Mouse (Mus musculus) limb, embryonic 12.5 days (tissue): ENCODE results near the gene Pram1. TPM values are rescaled to one million over a fixed set of nuclear protein-coding genes. Genes with fewer than 3 reads are reported as not detected.

Experiments used
- ATAC-seq: fragments of 200-750 bp; cut with Nextera tagmentation; 2 replicates; pipeline ENCODE4 v1.8.0; 2017; ENCODE audit warnings: low read depth, moderate TSS enrichment; ENCODE audit not compliant: insufficient number of reproducible peaks, insufficient read depth, low FRiP score, low TSS enrichment
- H3K27ac ChIP-seq: fragments of 300-500 bp; sonication (generic); 2 replicates; pipeline ENCODE4 v1.5.1; 2016; ENCODE audit warnings: mild to moderate bottlenecking, moderate library complexity
- H3K27me3 ChIP-seq: fragments of 300-500 bp; sonication (generic); 2 replicates; pipeline ENCODE4 v1.6.1; 2016; ENCODE audit warnings: mild to moderate bottlenecking, moderate library complexity
- H3K36me3 ChIP-seq: fragments of 300-500 bp; sonication (generic); 2 replicates; pipeline ENCODE4 v1.6.1; 2016; ENCODE audit warnings: mild to moderate bottlenecking, moderate library complexity
- H3K4me1 ChIP-seq: fragments of 300-500 bp; sonication (generic); replicated peaks from 2 replicates; pipeline ENCODE4 v1.6.1; 2016
- H3K4me2 ChIP-seq: fragments of 300-500 bp; sonication (generic); 2 replicates; pipeline ENCODE4 v1.6.1; 2016; ENCODE audit warnings: mild to moderate bottlenecking, moderate library complexity
- H3K4me3 ChIP-seq: fragments of 300-500 bp; sonication (generic); replicated peaks from 2 replicates; pipeline ENCODE4 v1.5.1; 2016; ENCODE audit warnings: mild to moderate bottlenecking
- H3K9ac ChIP-seq: fragments of 300-500 bp; sonication (generic); replicated peaks from 2 replicates; pipeline ENCODE4 v1.6.1; 2016; ENCODE audit warnings: mild to moderate bottlenecking, moderate library complexity
- H3K9me3 ChIP-seq: fragments of 300-500 bp; sonication (generic); 2 replicates; pipeline ENCODE4 v1.6.1; 2016; ENCODE audit warnings: mild to moderate bottlenecking, moderate library complexity
- whole genome bisulfite sequencing: fragments of 180-500 bp; shearing (Covaris S2); methylation state at CpG from one replicate; pipeline ENCODE4 v1.1.7; 2016; 5-methylcytosine and 5-hydroxymethylcytosine counted together
- polyA plus RNA-seq: library from polyadenylated mRNA; unstranded; fragments of >200 nt; fragmentation: Nextera tagmentation; extraction: Ambion mirVana; gene quantifications from 2 replicates; pipeline ENCODE4 v1.2.1, GENCODE M21; 2016

Gene Pram1
- polyA plus RNA-seq, 1 experiment from 2014 or later, result 0.55 TPM

DNA sequence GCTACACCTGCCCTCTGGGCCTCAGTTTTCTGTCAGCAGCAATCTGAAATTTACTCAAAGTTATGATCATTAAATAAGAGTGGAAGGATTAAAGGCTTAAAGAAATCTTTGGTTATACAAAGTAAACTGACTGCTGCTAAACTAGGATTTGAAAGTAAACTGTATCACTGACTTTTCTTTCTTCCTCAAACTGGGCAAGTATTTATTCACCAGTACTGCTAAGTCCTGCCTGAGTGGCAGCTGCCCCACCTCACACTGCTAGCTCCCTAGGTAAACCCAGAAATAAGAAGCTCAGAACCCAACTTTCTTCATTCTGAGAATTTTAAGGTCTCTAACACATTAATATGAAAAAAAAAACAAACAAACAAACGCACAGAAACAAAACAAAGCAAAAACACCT is 36.0 kb downstream of the Pram1 start:
- Histone ChIP-seq H3K9ac (no peak overlapping the region), H3K4me2 (no peak overlapping the region), H3K9me3 (no peaks in the 10 kb centered on the region), H3K4me3 (no peak overlapping the region), H3K27me3 (no peaks in the 10 kb centered on the region), H3K4me1 (peaks cover 11% of the 10 kb centered on the region), H3K36me3 (peaks cover 47% of the 10 kb centered on the region), H3K27ac (no peak overlapping the region)
- ATAC-seq, result no peak
- WGBS, result 76% methylated on average over 1 of the region's 1 CpGs

DNA sequence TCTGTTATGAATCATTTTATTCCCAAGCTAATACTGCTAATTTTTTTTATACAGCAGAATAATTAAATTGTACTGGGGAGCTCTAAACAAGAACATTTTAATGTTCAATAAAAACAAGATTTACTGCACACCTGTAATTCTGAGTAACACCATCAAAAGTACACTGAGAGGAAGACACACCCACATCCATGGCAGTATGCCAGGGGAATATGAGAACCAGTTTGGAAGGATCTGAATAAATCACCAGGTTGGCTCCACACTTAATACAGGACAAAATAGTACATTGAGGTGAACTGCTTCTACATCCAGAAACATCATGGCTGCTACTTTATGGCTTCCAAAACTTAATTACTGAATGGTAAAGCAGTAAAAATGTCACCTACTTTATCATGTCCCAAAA is 37.6 kb downstream of the Pram1 start:
- Histone ChIP-seq H3K27ac (no peak overlapping the region), H3K9ac (no peak overlapping the region), H3K9me3 (no peaks in the 10 kb centered on the region), H3K4me1 (peaks cover 16% of the 10 kb centered on the region), H3K36me3 (peaks cover 42% of the 10 kb centered on the region), H3K4me2 (no peak overlapping the region), H3K27me3 (no peaks in the 10 kb centered on the region), H3K4me3 (no peak overlapping the region)
- no peak for ATAC-seq

DNA sequence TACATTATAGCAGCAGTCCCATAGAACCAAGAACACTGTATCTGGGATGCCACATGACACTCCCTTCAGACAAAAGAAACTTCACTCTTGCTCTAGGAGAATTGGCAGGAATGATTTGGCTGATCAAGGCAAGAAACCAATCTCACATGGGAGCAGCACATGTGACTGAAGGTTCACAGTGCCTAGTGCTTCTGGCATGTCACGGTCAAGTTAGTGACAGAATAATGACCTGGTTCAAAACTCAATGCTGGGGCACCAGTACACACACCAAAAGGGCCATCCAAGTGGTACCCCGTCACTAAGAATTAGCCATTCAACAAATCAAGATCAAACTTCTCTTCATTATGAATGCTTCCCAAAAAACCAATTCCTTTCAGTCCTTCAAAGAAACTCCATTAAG is 38.2 kb downstream of the Pram1 start:
- Histone ChIP-seq H3K4me2 (no peak overlapping the region), H3K4me1 (peaks cover 22% of the 10 kb centered on the region), H3K9me3 (no peaks in the 10 kb centered on the region), H3K4me3 (no peak overlapping the region), H3K9ac (no peak overlapping the region), H3K27ac (no peak overlapping the region), H3K36me3 (peaks cover 42% of the 10 kb centered on the region), H3K27me3 (no peaks in the 10 kb centered on the region)
- 97% methylated on average over 2 of the region's 2 CpGs for WGBS
- ATAC-seq, result no peak

DNA sequence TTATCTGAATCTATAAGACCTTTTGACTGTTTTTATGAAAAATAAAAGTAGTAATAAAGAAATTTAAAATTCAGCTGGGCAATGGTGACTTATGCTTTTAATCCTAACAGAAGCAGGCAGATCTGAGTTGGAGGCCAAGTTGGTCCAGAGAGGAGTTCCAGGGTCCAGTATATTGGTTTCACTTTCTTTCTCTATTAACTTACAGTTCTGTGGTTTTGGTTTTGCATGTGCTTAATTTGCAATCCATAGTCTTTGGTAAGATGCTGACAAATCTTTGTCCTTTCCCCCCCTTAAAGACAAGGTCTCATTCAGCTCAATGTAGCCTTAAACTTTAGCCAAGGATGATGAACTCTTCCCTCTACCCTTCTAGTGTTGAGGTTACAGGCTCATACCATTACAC is 40.9 kb downstream of the Pram1 start:
- H3K4me3 ChIP-seq, result no peak overlapping the region
- no peak overlapping the region for H3K27ac ChIP-seq
- peaks cover 48% of the 10 kb centered on the region for H3K36me3 ChIP-seq
- no peak for ATAC-seq
- no peak overlapping the region for H3K9ac ChIP-seq
- peaks cover 47% of the 10 kb centered on the region for H3K4me1 ChIP-seq
- no peaks in the 10 kb centered on the region for H3K9me3 ChIP-seq
- no peaks in the 10 kb centered on the region for H3K27me3 ChIP-seq
- no peak overlapping the region for H3K4me2 ChIP-seq

GRCm38 (mm10) chr17:33681767-33682166 is 43.9 kb downstream of the Pram1 start:
- H3K4me1 ChIP-seq, result peaks cover 47% of the 10 kb centered on the region
- H3K9me3 ChIP-seq, result no peaks in the 10 kb centered on the region
- no peaks in the 10 kb centered on the region for H3K27me3 ChIP-seq
- no peak overlapping the region for H3K4me3 ChIP-seq
- peak overlapping the region; percentile 92 for H3K4me2 ChIP-seq
- no peak for ATAC-seq
- no peak overlapping the region for H3K9ac ChIP-seq
- peaks cover 31% of the 10 kb centered on the region for H3K36me3 ChIP-seq
- no peak overlapping the region for H3K27ac ChIP-seq

GRCm38 (mm10) chr17:33684671-33685231 is 46.9 kb downstream of the Pram1 start:
- peak overlapping the region; percentile 89 for H3K4me3 ChIP-seq
- H3K36me3 ChIP-seq, result peaks cover 16% of the 10 kb centered on the region
- peak; percentile 77 for ATAC-seq
- peaks cover 38% of the 10 kb centered on the region for H3K4me1 ChIP-seq
- no peaks in the 10 kb centered on the region for H3K9me3 ChIP-seq
- whole genome bisulfite sequencing, result under 1% methylated on average over 44 of the region's 44 CpGs
- H3K27me3 ChIP-seq, result no peaks in the 10 kb centered on the region
- H3K4me2 ChIP-seq, result peak overlapping the region; percentile 92
- H3K27ac ChIP-seq, result peak overlapping the region; percentile 95
- peak overlapping the region; percentile 99 for H3K9ac ChIP-seq

DNA sequence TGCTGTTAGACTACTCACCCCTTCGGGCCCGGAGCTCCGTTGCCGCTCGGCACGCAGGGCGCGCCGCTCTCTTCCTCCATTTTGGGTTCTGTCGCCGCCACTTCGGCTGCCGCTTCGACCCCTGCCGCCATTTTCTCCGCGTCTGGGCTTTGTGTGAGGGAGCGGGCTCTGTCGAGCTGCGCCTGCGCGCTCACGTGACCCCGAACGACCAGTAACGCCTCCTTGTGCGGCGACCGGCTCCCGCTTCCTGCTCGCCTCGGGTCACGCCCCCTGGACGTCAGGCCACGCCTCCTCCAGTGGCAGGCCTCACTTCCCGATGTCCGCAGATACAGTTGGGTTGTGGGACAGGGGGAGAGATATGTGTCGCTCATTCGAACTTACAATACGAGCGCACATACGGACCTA is 47.4 kb downstream of the Pram1 start:
- peaks cover 38% of the 10 kb centered on the region for H3K4me1 ChIP-seq
- H3K9me3 ChIP-seq, result no peaks in the 10 kb centered on the region
- peak overlapping the region; percentile 95 for H3K27ac ChIP-seq
- peaks cover 16% of the 10 kb centered on the region for H3K36me3 ChIP-seq
- no peaks in the 10 kb centered on the region for H3K27me3 ChIP-seq
- WGBS, result under 1% methylated on average over 42 of the region's 42 CpGs
- peak; percentile 92 for ATAC-seq
- peak overlapping the region; percentile 89 for H3K4me3 ChIP-seq
- peak overlapping the region; percentile 92 for H3K4me2 ChIP-seq
- peak overlapping the region; percentile 99 for H3K9ac ChIP-seq

- Histone ChIP-seq H3K4me3 (peak within 1 kb of the TSS; percentile 89), H3K27ac (peak within 1 kb of the TSS; percentile 95; the same call in 1 of the 2 replicates), H3K36me3 (peaks cover 25% of the 10 kb centered on the region), H3K9me3 (no peaks in the 10 kb centered on the region), H3K4me2 (peak within 1 kb of the TSS; percentile 92), H3K4me1 (peaks cover 27% of the 10 kb centered on the region), H3K9ac (0 out of 2 replicates have a peak within 1 kb of the TSS, but pooled peaks have one; percentile 99), H3K27me3 (no peaks in the 10 kb centered on the region)
- ATAC-seq, result no peak
- WGBS, result 86% methylated on average over 1 of the region's 1 CpGs
These were observed 48.9 kb downstream of the Pram1 start, which contains the start of gene Hnrnpm for GRCm38 (mm10) chr17:33686760-33687159. Gene Hnrnpm (minus strand): TSS chr17:33686860.

Other genes starting within 250 kb of the Pram1 start
- 23.6 and 27.0 TPM in 2 replicates for gene Zfp101, start 243.4 kb upstream of the Pram1 start, polyA plus RNA-seq
- gene Actl9, start 205.2 kb upstream of the Pram1 start, polyA plus RNA-seq, result not detected in 2 replicates
- gene Adamts10, start 113.9 kb upstream of the Pram1 start, polyA plus RNA-seq, result 107 and 125 TPM in 2 replicates
- gene Myo1f, start 82.3 kb upstream of the Pram1 start, polyA plus RNA-seq, result 1.9 and 2.3 TPM in 2 replicates
- gene Zfp414, start 9.0 kb upstream of the Pram1 start, polyA plus RNA-seq, result 40.1 and 40.7 TPM in 2 replicates
- 477 and 517 TPM in 2 replicates for gene Hnrnpm, start 48.8 kb downstream of the Pram1 start, polyA plus RNA-seq
- gene March2, start 80.6 kb downstream of the Pram1 start, polyA plus RNA-seq, result 39.1 and 39.4 TPM in 2 replicates
- 335 and 351 TPM in 2 replicates for gene Rab11b, start 122.5 kb downstream of the Pram1 start, polyA plus RNA-seq
- 43.2 and 43.7 TPM in 2 replicates for gene Angptl4, start 143.8 kb downstream of the Pram1 start, polyA plus RNA-seq
- gene Kank3, start 172.5 kb downstream of the Pram1 start, polyA plus RNA-seq, result 28.1 and 28.7 TPM in 2 replicates
- 1,001 and 1,020 TPM in 2 replicates for gene Rps28, start 186.5 kb downstream of the Pram1 start, polyA plus RNA-seq
- 458 and 462 TPM in 2 replicates for gene Ndufa7, start 186.5 kb downstream of the Pram1 start, polyA plus RNA-seq
- 66.4 and 73.9 TPM in 2 replicates for gene Cd320, start 205.0 kb downstream of the Pram1 start, polyA plus RNA-seq
- gene Gm7029, start 235.8 kb downstream of the Pram1 start, polyA plus RNA-seq, result not detected in 2 replicates